Mouse (Mus musculus): Measurements from ENCODE around the gene Hmga2.

Gene Hmga2

DNA sequence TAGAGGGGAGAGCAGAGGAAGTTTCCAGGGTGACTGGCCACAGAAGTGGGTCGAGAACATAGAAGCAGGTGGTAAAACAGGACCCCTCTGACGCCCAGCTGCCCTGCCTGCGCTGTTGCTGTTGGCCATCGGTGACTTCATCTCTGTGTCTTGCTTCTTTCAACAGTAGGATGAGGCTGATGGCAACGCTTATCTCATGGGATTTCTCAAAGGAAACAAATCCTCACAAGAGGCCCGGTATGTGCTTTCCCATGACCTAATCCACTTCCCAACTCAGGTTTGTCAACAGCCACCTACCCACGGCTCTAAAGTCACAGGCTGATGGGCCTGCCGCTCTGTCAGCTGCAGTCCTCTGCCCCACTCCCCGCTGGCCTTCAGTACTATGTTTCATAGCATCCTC is 52.3 kb downstream of the Hmga2 start:
- DNase-seq (ENCODE audit: low read depth), result no peak

- no peak for DNase-seq (ENCODE audit: low read depth)
These were observed 53.0 kb downstream of the Hmga2 start for GRCm38 (mm10) chr10:120423256-120423655.

DNA sequence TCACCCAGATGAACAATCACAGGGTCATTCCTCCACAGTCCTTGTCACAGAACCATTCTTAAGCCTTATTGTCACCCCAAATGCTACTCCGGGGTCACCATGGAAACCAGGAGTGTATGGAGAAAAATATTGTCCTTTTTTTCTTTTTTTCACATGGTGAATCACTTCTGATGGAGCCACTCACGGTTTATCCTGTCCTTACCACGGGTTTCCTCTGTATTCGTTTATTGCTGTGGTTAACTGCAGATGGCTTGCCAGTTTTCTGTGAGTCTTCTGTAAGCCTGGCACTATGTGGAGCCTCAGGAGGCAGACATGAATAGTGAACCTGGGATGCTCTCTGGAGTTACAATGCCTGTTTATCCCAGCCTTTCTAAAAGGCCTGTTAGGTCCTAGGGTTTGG is 53.4 kb downstream of the Hmga2 start:
- no peak for DNase-seq (ENCODE audit: low read depth)

- DNase-seq (ENCODE audit: low read depth), result no peak
These were observed 54.2 kb downstream of the Hmga2 start for GRCm38 (mm10) chr10:120422050-120422449.

- no peak for DNase-seq (ENCODE audit: low read depth)
These were observed 55.2 kb downstream of the Hmga2 start for GRCm38 (mm10) chr10:120420971-120421629.

DNA sequence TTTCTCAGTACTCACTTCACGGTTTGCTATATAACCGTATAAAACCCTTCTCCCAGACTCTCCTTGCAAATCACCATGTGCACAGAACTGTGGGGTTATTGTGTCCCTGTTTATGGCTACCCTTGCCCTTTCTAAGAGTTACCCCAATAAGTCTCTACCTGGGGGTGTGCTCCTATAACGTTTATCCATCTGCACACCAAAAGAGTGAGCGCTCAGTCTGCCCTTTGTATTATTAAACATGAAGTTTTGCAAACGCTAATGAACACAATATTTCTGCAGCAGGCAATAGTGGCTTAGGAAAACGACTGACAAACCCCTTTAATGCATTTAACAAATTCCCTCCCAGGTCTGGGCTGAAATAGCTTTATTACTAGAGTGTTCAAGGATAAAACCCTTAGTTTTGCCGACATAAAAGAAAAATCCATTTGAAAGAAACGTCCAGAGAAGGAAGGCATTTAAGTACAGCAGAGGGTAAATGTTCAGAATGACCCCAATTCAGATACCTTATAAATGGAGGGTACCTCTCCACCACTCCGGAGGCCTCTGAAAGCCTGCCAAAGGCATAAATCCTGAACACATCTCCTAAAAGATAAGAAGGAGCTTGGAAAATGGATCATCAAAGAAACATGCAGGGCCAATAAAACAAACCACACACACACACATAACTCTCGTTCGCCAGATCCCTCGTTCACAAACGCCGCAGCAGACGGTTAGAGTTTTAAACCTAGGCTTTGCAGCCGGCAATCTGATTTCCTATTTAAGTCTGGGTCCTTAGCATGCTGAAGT is 57.3 kb downstream of the Hmga2 start:
- DNase-seq (ENCODE audit: low read depth), result no peak

GRCm38 (mm10) chr10:120418211-120418610 is 58.1 kb downstream of the Hmga2 start:
- DNase-seq (ENCODE audit: low read depth), result no peak

- DNase-seq (ENCODE audit: low read depth), result no peak
These were observed 58.7 kb downstream of the Hmga2 start for GRCm38 (mm10) chr10:120417488-120418118.

GRCm38 (mm10) chr10:120417116-120417487 is 59.2 kb downstream of the Hmga2 start:
- DNase-seq (ENCODE audit: low read depth), result no peak

DNA sequence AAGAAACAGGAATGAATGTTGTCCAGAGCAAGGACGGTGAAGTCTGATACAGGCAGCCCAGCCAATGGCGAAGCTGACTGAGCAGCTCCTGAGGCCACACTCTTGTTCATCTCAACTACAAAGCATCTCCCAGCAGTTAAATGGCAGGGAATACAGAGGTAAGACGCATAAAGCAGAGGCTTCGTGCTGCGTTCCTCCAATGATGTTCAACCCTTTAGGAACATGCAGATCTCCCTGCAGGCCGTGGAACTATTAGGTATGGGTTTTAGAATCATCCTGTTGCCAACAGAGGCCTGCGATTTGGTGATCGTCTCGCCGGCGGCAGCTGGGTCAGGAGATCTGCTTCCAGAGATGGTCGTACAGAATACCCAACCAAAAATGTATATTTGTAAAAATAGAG is 59.6 kb downstream of the Hmga2 start:
- DNase-seq (ENCODE audit: low read depth), result no peak

DNA sequence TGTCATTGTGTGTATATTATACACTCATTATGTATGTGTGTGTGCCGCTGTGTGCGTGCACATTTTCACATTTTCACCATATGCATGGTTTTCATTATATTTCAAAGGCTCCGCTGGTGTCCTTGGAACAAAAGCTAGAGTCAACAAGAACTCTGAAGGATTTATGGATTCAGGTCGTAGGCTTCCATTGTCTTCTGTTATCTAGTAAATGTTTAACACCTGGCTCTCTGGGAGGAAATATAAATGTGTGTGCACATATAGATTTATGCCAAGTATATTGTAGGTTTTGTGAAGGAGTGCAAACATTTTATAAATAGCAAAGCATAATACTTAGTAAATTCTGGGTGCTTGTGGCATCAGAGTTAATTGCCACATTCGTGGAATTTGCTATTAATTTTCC is 64.1 kb downstream of the Hmga2 start:
- no peak for DNase-seq (ENCODE audit: low read depth)

- no peak for DNase-seq (ENCODE audit: low read depth)
These were observed 65.3 kb downstream of the Hmga2 start for GRCm38 (mm10) chr10:120410958-120411357.

DNA sequence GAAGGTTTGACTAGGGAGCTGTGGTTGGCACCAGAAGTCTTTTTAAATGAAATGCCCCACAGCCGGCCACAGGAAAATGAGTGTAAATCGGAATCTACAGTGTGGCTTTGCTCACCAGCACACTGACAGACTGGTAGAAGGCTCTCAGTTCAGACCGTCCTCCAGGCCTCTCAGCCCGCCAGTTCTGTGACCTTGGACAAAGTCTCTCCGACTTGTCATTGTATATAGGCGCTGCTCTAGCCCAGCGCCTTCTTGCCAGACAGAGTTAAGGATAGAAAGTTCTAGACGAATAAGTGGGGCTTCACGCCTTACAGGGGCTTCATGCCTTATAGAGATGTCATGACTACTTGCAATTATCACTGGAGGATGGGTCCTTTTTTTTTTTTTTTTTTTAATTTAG is 67.1 kb downstream of the Hmga2 start:
- DNase-seq (ENCODE audit: low read depth), result no peak

GRCm38 (mm10) chr10:120407230-120407629 is 69.0 kb downstream of the Hmga2 start:
- no peak for DNase-seq (ENCODE audit: low read depth)

GRCm38 (mm10) chr10:120406038-120406437 is 70.2 kb downstream of the Hmga2 start:
- DNase-seq (ENCODE audit: low read depth), result no peak

GRCm38 (mm10) chr10:120405322-120405721 is 70.9 kb downstream of the Hmga2 start:
- no peak for DNase-seq (ENCODE audit: low read depth)

- no peak for DNase-seq (ENCODE audit: low read depth)
These were observed 73.3 kb downstream of the Hmga2 start for GRCm38 (mm10) chr10:120402966-120403365.

DNA sequence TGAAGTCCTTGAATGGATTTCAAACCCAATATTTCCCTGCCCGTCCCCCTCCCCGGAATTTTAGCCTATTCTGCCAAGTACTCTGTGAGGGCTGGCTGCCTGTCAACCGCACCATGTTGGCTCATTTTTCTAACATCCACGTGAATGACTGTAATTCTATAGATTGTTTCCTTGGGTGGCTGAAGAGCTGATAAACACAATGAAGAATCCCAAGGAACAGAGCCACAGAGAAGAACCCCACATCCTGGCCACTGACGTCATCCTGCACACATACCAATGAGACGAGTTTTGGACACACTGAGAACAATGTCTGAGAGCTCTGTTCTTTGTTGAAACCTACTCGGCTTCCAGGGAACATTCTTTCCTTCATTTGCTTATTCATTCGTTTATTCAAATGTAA is 74.5 kb downstream of the Hmga2 start:
- no peak for DNase-seq (ENCODE audit: low read depth)

GRCm38 (mm10) chr10:120399846-120400510 is 76.3 kb downstream of the Hmga2 start:
- DNase-seq (ENCODE audit: low read depth), result no peak

DNA sequence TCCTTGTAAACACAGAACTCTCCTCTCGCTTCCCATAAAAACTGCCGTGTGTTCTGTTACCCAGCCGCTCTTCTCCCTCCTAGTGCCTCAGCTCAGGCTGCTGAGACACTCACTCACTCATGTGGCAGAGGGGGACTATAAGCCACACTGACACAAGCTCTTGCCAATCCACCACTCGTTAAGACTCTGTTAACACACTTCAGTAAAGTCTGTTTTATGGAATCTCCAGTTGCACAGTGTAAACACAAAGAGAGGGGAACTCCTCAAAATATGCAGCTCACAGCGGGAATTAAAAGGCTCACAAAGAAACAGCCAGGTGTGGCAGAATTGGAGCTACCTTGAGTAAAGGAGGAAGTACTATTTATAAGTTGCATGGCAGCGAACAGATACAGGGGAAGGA is 77.5 kb downstream of the Hmga2 start:
- DNase-seq (ENCODE audit: low read depth), result no peak

DNA sequence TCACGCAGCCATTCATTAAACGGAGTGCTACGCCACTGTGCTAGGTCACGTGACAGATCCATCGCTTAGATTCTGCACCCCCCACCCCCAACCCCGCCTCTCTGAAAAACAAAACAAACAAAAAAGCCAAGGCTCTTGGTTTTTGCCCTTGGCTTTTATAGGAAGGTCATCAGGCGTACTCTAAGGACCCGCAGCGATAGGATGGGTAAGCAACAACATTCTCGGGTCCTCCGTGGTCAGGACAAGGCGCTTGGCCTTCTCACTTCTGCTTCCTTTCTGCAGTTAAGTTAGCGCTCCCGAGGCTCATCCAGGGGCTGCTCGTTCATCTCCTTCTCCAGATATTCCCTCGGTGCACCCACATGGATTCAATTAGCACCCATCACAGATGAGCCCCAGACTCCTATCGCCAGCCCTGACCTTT is 79.0 kb downstream of the Hmga2 start:
- no peak for DNase-seq (ENCODE audit: low read depth)

GRCm38 (mm10) chr10:120395550-120395949 is 80.7 kb downstream of the Hmga2 start:
- DNase-seq (ENCODE audit: low read depth), result no peak

DNA sequence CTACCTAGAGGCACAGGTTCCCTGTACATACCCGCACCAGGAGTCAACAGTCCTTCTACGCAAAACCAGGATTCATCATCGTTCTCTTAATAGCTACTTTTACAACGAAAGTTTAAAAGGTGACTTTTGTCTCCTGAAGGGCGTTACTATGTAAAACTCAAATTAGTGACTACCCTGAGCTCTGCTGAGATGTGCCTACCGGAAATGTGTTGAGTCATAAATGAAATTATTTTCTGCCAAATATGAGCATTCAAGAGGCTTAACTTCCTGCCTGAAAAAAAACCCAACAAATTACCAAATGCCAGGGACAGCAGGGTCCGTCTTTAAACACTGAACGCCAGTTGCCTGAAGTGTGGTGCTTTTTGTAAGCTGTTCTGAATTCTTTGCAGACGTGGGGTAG is 81.5 kb downstream of the Hmga2 start:
- peak; percentile 22 for DNase-seq (ENCODE audit: low read depth)
